Mouse (Mus musculus) ES-E14 (cell line): ENCODE data around the gene Mmadhc.

Experiments
- CHD2 ChIP-seq: IDR thresholded peaks from 2 replicates; pipeline ENCODE4 v1.6.1; 2014; ENCODE audit warnings: mild to moderate bottlenecking, low read depth, low read length, inconsistent platforms
- HCFC1 ChIP-seq: IDR thresholded peaks from 2 replicates; pipeline ENCODE4 v1.6.1; 2012; ENCODE audit warnings: low read length, inconsistent platforms, borderline replicate concordance; ENCODE audit not compliant: insufficient read depth
- MAFK ChIP-seq: IDR thresholded peaks from 2 replicates; pipeline ENCODE4 v1.6.1; 2014; ENCODE audit warnings: mild to moderate bottlenecking, low read depth, low read length, inconsistent platforms; ENCODE audit not compliant: insufficient read depth
- ZC3H11A ChIP-seq: IDR thresholded peaks from 2 replicates; pipeline ENCODE4 v1.6.1; 2012; ENCODE audit warnings: low read depth, mild to moderate bottlenecking, inconsistent platforms, low read length, borderline replicate concordance

GRCm38 (mm10) chr2:50254955-50255354, 41.6 kb downstream of the Mmadhc start:
- TF ChIP-seq HCFC1: no peak
- no peak for TF ChIP-seq ZC3H11A
- no peak for TF ChIP-seq MAFK
- no peak for TF ChIP-seq CHD2
